Mouse (Mus musculus): ENCODE measurements at regions not wholly inside any gene's neighbourhood (a gene's known extent, or its start where the extent isn't known, plus 50 kb on each side); places are given as distances from the start of the nearest gene placed in this dataset.

DNA sequence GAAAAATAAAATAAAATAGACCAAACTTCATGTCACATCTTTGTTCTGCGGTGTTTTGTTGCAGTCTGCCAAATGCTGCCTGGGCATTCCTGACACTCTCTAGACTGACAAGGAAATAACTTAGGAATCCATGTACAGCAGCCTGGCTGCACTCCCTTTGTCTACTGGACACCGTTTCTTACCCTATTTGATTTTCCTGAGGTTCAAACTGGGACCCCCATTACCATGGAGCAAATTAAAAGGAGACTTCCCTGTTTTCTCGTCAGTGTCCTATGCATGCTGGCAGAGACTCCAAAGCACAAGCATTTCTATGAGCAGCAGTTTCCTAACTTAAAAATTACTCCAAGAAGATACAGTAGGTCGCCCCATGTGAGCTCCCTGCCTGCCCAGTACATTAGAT is 1470.1 kb upstream of the Slc10a2 start:
- TF ChIP-seq CTCF (IDR thresholded peaks at IDR 0.05; ENCODE audit: insufficient read depth, low read length) (no peak), POLR2A (IDR thresholded peaks at IDR 0.05; ENCODE audit: borderline replicate concordance, extremely low read depth, low read depth, low read length) (no peak)

All from lung, adult 2 months (tissue).